Mouse (Mus musculus) intestine, postnatal 0 days (tissue): ENCODE data around the gene Gm11084. TPM values are rescaled to one million over a fixed set of nuclear protein-coding genes. Genes with fewer than 3 reads are reported as not detected.
A peak's percentile ranks its signal among the peaks of the same experiment; 100 is the strongest.

ENCODE experiments used
- ATAC-seq: fragments of 200-750 bp; cut with Nextera tagmentation; 2 replicates; pipeline ENCODE4 v1.8.0; 2017; ENCODE audit warnings: mild to moderate bottlenecking, moderate TSS enrichment, moderate library complexity
- H3K27ac ChIP-seq: fragments of 300-500 bp; sonication (generic); 2 replicates; pipeline ENCODE4 v1.5.1; 2014; ENCODE audit warnings: mild to moderate bottlenecking, low read depth, low read length, moderate library complexity
- H3K27me3 ChIP-seq: fragments of 300-500 bp; sonication (generic); replicated peaks from 2 replicates; pipeline ENCODE4 v1.6.1; 2014; ENCODE audit warnings: low read length, mixed read lengths; ENCODE audit not compliant: control insufficient read depth, insufficient read depth
- H3K36me3 ChIP-seq: fragments of 300-500 bp; sonication (generic); 2 replicates; pipeline ENCODE4 v1.6.1; 2014; ENCODE audit warnings: mild to moderate bottlenecking, moderate library complexity; ENCODE audit not compliant: control insufficient read depth, insufficient read depth
- H3K4me1 ChIP-seq: fragments of 300-500 bp; sonication (generic); replicated peaks from 2 replicates; pipeline ENCODE4 v1.6.1; 2014; ENCODE audit warnings: antibody characterized with exemption, low read length, mixed read lengths; ENCODE audit not compliant: control insufficient read depth, insufficient read depth
- H3K4me2 ChIP-seq: fragments of 300-500 bp; sonication (generic); replicated peaks from 2 replicates; pipeline ENCODE4 v1.6.1; 2014; ENCODE audit warnings: low read depth, mild to moderate bottlenecking, moderate library complexity
- H3K4me3 ChIP-seq: fragments of 300-500 bp; sonication (generic); 2 replicates; pipeline ENCODE4 v1.5.1; 2014; ENCODE audit warnings: low read depth, low read length
- H3K9ac ChIP-seq: fragments of 300-500 bp; sonication (generic); 2 replicates; pipeline ENCODE4 v1.6.1; 2014; ENCODE audit warnings: mild to moderate bottlenecking, low read depth, low read length
- H3K9me3 ChIP-seq: fragments of 300-500 bp; sonication (generic); 2 replicates; pipeline ENCODE4 v1.6.1; 2016; ENCODE audit warnings: mixed run types; ENCODE audit not compliant: control insufficient read depth
- CTCF ChIP-seq: sonication (generic); IDR thresholded peaks from 2 replicates; pipeline ENCODE4 v1.5.1; 2016; ENCODE audit warnings: low read depth, mild to moderate bottlenecking, control low read depth, antibody characterized with exemption, moderate library complexity
- WGBS: fragments of 180-500 bp; shearing (Covaris S2); extraction: QIAGEN DNeasy Blood & Tissue Kit; methylation state at CpG from one replicate; pipeline ENCODE4 v1.1.7; 2014; 5-methylcytosine and 5-hydroxymethylcytosine counted together
- polyA plus RNA-seq: library from polyadenylated mRNA; unstranded; fragments of >200 nt; fragmentation: Nextera tagmentation; extraction: Ambion mirVana; gene quantifications from 2 replicates; pipeline ENCODE4 v1.2.1, GENCODE M21; 2015

Gm11084 gene
- polyA plus RNA-seq, result not detected in 2 replicates

GRCm38 (mm10) chr2:72986616-72987015 is at the start of gene Gm11084:
Gm11084 (minus strand) TSS chr2:72986716.
- H3K27ac ChIP-seq, result no peak within 1 kb of the TSS
- no peak within 1 kb of the TSS for H3K4me3 ChIP-seq
- 89% methylated on average over 5 of the region's 5 CpGs for WGBS
- H3K4me1 ChIP-seq, result no peaks in the 10 kb centered on the region
- no peak within 1 kb of the TSS for H3K9ac ChIP-seq
- no peaks in the 10 kb centered on the region for H3K36me3 ChIP-seq
- no peak for ATAC-seq
- H3K27me3 ChIP-seq, result no peaks in the 10 kb centered on the region
- H3K4me2 ChIP-seq, result no peak within 1 kb of the TSS
- H3K9me3 ChIP-seq, result peaks cover 6% of the 10 kb centered on the region; the same call in 1 of the 2 replicates
- no peak for TF ChIP-seq CTCF

- no peak for TF ChIP-seq CTCF
- no peak overlapping the region for H3K9ac ChIP-seq
- no peaks in the 10 kb centered on the region for H3K4me1 ChIP-seq
- no peak overlapping the region for H3K4me2 ChIP-seq
- 78% methylated on average over 7 of the region's 7 CpGs for WGBS
- no peak overlapping the region for H3K4me3 ChIP-seq
- no peaks in the 10 kb centered on the region for H3K27me3 ChIP-seq
- H3K9me3 ChIP-seq, result no peaks in the 10 kb centered on the region
- ATAC-seq, result no peak
- H3K36me3 ChIP-seq, result no peaks in the 10 kb centered on the region
- H3K27ac ChIP-seq, result no peak overlapping the region
Measured at GRCm38 (mm10) chr2:73031061-73032055, 44.8 kb upstream of the Gm11084 start.

- no peak overlapping the region for H3K9ac ChIP-seq
- no peak for TF ChIP-seq CTCF
- no peak for ATAC-seq
- no peak overlapping the region for H3K27ac ChIP-seq
- WGBS, result 89% methylated on average over 3 of the region's 3 CpGs
- no peaks in the 10 kb centered on the region for H3K36me3 ChIP-seq
- no peaks in the 10 kb centered on the region for H3K27me3 ChIP-seq
- no peak overlapping the region for H3K4me2 ChIP-seq
- no peaks in the 10 kb centered on the region for H3K9me3 ChIP-seq
- no peaks in the 10 kb centered on the region for H3K4me1 ChIP-seq
- H3K4me3 ChIP-seq, result no peak overlapping the region
Measured at GRCm38 (mm10) chr2:73029846-73030245, 43.3 kb upstream of the Gm11084 start.

GRCm38 (mm10) chr2:73028019-73028418 is 41.5 kb upstream of the Gm11084 start:
- H3K4me2 ChIP-seq, result no peak overlapping the region
- no peak for TF ChIP-seq CTCF
- no peaks in the 10 kb centered on the region for H3K9me3 ChIP-seq
- WGBS, result 72% methylated on average over 3 of the region's 3 CpGs
- ATAC-seq, result no peak
- no peak overlapping the region for H3K27ac ChIP-seq
- no peaks in the 10 kb centered on the region; the same call in 1 of the 2 replicates for H3K4me1 ChIP-seq
- no peak overlapping the region for H3K9ac ChIP-seq
- no peaks in the 10 kb centered on the region for H3K27me3 ChIP-seq
- no peak overlapping the region for H3K4me3 ChIP-seq
- no peaks in the 10 kb centered on the region for H3K36me3 ChIP-seq

- WGBS, result 44% methylated on average over 3 of the region's 3 CpGs
- no peak overlapping the region for H3K4me2 ChIP-seq
- no peak for ATAC-seq
Measured at GRCm38 (mm10) chr2:73027126-73027525, 40.6 kb upstream of the Gm11084 start.

GRCm38 (mm10) chr2:73023803-73024202 is 37.3 kb upstream of the Gm11084 start:
- Histone ChIP-seq H3K27ac (no peak overlapping the region), H3K4me3 (no peak overlapping the region), H3K9ac (no peak overlapping the region), H3K4me2 (no peak overlapping the region), H3K4me1 (no peaks in the 10 kb centered on the region; the same call in 1 of the 2 replicates), H3K27me3 (no peaks in the 10 kb centered on the region), H3K9me3 (no peaks in the 10 kb centered on the region), H3K36me3 (no peaks in the 10 kb centered on the region)
- ATAC-seq, result peak; percentile 54; the same call in 1 of the 2 replicates
- no peak for TF ChIP-seq CTCF
- WGBS, result 45% methylated on average over 6 of the region's 6 CpGs

More at GRCm38 (mm10) chr2:73027126-73027525, 40.6 kb upstream of the Gm11084 start:
- TF ChIP-seq CTCF, result no peak
- no peak overlapping the region for H3K4me3 ChIP-seq
- no peaks in the 10 kb centered on the region; the same call in 1 of the 2 replicates for H3K4me1 ChIP-seq
- H3K27ac ChIP-seq, result no peak overlapping the region
- H3K9ac ChIP-seq, result no peak overlapping the region
- no peaks in the 10 kb centered on the region for H3K9me3 ChIP-seq
- H3K27me3 ChIP-seq, result no peaks in the 10 kb centered on the region
- no peaks in the 10 kb centered on the region for H3K36me3 ChIP-seq
